Mouse (Mus musculus): Measurements from ENCODE around the gene Gm10073. TPM values are rescaled to one million over a fixed set of nuclear protein-coding genes. Genes with fewer than 3 reads are reported as not detected.
A peak's percentile ranks its signal among the peaks of the same experiment; 100 is the strongest.
"Not testable (repeated sequence)": the region's sequence is repeated elsewhere in the genome, so short reads cannot be mapped to it uniquely, and the experiment has no call there.

Gene Gm10073
- polyA plus RNA-seq, 1 experiment, result 21.2 TPM

DNA sequence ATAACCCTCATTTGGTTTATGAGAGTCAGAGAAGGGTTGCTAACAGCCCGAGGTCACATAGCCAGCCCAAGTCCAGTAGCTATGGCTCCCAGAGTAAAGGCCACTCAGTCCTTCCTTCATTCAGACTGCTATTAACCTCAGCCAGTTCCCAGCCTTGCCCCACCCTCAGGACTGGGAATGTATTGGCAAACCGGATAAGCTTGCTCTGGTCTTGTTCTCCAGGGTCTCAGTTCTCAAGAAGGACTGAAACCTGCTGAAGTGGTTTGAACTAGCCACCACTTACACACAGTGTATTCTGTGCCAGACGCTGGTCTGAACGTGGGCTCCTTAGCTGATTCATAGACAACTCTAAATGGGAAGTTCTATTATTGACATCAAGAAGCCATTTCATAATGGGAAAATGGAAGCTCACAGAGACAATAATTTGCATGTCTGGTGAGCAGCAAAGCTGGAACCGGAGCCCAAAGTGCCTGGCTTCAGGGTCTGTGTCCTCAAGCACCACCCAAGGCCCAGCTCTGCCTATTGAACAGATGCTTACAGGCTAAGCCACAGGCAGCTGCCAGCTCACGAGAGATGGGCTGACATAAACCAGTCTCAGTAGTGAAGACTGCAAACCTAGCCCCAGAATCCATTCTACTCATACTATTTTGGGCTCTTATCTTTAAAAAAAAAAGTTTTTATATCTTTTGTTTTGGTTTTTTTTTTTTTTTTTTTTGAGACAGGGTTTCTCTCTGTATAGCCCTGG, 8.3 kb upstream of the Gm10073 start:
- peaks cover 4% of the 10 kb centered on the region; the same call in 1 of the 2 replicates for H3K4me1 ChIP-seq (ENCODE audit: control insufficient read depth, insufficient read depth, low read length)
- H3K4me3 ChIP-seq (ENCODE audit: insufficient read depth, low read length), result no peak overlapping the region
- TF ChIP-seq POLR2A (IDR thresholded peaks at IDR 0.05; ENCODE audit: low read depth, low read length) (no peak), CTCF (IDR thresholded peaks at IDR 0.05; ENCODE audit: borderline replicate concordance, insufficient read depth, low read length) (no peak)
- H3K27ac ChIP-seq (ENCODE audit: insufficient read depth, low read length), result no peak overlapping the region

DNA sequence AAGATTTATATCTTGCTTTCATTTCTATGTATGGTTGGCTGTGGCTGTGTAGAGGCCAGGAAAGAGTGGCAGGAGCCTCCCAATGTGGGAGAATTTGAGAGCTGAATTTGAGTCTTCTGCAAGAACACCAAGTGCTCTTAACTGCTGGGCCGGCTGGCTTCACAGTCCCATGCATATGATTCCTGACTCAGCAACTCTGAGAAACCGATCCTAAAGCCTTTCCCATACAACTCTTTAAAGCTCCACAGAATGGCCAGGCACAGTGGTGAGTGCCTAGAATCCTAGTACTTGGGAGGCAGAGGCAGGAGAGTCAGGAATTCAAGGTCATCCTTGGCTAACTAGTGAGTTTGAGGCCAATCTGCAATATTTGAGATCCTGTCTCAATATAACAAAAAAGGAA, 6.2 kb upstream of the Gm10073 start:
- H3K4me3 ChIP-seq (ENCODE audit: insufficient read depth, low read length), result no peak overlapping the region
- no peak overlapping the region for H3K27ac ChIP-seq (ENCODE audit: insufficient read depth, low read length)
- H3K4me1 ChIP-seq (ENCODE audit: control insufficient read depth, insufficient read depth, low read length), result peaks cover 4% of the 10 kb centered on the region; the same call in 1 of the 2 replicates
- no peak for TF ChIP-seq POLR2A (IDR thresholded peaks at IDR 0.05; ENCODE audit: low read depth, low read length)
- no peak for TF ChIP-seq CTCF (IDR thresholded peaks at IDR 0.05; ENCODE audit: borderline replicate concordance, insufficient read depth, low read length)

DNA sequence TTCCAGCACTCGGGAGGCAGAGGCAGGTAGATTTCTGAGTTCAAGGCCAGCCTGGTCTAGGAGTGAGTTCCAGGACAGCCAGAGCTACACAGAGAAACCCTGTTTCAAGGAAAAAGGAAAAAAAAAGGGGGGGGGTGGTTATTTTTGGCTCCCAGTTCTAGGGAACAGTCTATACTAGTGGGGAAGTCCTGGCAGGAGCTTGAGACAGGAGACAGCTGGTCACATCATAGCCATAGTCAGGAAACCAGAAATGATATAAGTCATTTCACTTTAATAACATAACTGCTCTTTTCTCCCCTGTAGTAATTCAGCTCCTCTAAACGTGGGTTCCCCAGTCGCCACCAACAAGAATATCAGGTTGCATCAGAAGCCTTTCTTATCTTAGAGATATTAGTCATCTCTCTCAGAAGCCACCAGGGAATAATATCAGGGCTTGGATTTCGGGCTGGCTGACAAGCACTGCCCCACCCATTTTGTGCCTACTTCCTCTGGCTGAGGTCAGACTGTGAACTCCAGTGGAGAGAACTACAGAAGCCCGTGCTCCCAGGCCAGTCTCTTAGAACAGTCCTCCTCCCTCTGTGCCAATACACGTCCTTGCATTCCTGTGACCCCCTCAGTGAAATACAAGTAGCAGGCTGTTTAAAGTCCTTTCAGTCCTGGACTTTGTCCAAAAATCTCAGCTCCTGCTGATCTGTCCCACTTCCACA, 3.7 kb upstream of the Gm10073 start:
- TF ChIP-seq CTCF (IDR thresholded peaks at IDR 0.05; ENCODE audit: borderline replicate concordance, insufficient read depth, low read length) (no peak), POLR2A (IDR thresholded peaks at IDR 0.05; ENCODE audit: low read depth, low read length) (no peak)
- Histone ChIP-seq H3K4me3 (ENCODE audit: insufficient read depth, low read length) (no peak overlapping the region), H3K4me1 (ENCODE audit: control insufficient read depth, insufficient read depth, low read length) (peaks cover 4% of the 10 kb centered on the region; the same call in 1 of the 2 replicates), H3K27ac (ENCODE audit: insufficient read depth, low read length) (peak overlapping the region; percentile 39)

DNA sequence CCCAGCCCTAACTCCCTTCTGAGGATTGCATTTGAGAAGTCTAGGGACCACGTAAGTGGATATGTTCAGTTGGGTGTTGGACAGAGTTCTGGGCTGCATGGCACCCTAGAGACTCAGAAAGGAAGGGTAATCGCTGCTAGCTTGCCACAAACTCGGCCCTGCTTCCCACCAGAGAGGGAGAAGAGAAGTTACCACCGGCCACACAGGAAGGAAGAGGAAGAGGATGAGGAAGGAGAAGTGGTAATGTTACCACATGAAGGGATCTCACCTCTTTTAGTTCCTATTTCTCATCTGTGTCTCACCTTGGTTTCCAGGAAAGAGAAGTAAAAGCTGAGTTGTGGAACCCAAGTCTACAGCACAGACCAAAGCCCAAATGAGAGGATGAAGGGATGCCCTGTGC, 1.0 kb upstream of the Gm10073 start:
- Histone ChIP-seq H3K4me3 (ENCODE audit: insufficient read depth, low read length) (no peak overlapping the region), H3K27ac (ENCODE audit: insufficient read depth, low read length) (no peak overlapping the region), H3K4me1 (ENCODE audit: control insufficient read depth, insufficient read depth, low read length) (peaks cover 4% of the 10 kb centered on the region; the same call in 1 of the 2 replicates)
- TF ChIP-seq POLR2A (IDR thresholded peaks at IDR 0.05; ENCODE audit: low read depth, low read length), result no peak

DNA sequence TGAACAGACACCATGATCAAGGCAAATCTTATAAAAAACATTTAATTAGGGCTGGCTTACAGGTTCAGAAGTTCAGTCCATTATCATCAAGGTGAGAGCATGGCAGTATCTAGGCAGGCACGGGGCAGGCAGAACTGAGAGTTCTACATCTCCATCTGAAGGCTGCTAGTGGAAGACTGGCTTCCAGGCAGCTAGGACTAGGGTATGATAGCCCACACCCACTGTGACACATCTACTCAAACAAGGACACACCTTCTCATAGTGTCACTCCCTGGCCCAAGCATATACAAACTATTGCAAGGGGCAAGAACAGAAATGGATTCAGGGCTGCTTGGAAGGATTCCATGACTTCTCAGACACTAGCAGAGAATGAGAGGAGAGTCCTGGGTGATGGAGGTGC, 1.1 kb downstream of the Gm10073 start:
- H3K4me3 ChIP-seq (ENCODE audit: insufficient read depth, low read length); H3K27ac ChIP-seq (ENCODE audit: insufficient read depth, low read length); H3K4me1 ChIP-seq (ENCODE audit: control insufficient read depth, insufficient read depth, low read length): not testable (repeated sequence)

DNA sequence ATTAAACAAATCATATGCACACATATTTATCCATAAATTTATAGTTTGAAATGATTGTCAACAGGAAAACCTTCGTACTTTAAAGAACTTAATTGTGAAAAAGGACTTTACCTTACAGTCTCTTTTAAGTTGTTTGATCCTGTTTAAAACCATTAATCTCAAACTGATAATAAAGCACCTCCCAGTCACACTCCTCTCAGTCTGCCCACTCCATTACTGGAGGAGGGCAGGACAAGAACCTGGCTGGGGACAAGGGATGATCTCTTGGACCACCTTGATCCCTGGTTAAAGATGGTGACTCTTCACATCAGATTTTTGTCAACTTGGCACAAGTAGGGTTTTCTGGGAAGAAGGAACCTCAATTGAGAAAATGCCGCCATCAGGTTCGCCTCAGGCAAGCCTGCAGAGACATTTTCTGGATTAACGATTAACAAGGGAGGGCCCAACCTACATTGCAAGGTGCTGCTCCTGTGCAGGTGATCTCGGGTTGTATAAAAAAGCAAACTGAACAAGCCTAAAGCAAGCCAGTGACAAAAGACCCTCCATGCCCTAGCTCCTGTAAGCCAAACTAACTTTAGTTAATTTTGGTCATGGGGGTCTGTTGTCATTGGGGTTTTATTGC, 1.6 kb downstream of the Gm10073 start:
- H3K27ac ChIP-seq (ENCODE audit: insufficient read depth, low read length), result no peak overlapping the region
- H3K4me1 ChIP-seq (ENCODE audit: control insufficient read depth, insufficient read depth, low read length), result no peaks in the 10 kb centered on the region
- no peak overlapping the region for H3K4me3 ChIP-seq (ENCODE audit: insufficient read depth, low read length)
- TF ChIP-seq CTCF (IDR thresholded peaks at IDR 0.05; ENCODE audit: borderline replicate concordance, insufficient read depth, low read length) (no peak), POLR2A (IDR thresholded peaks at IDR 0.05; ENCODE audit: low read depth, low read length) (no peak)

DNA sequence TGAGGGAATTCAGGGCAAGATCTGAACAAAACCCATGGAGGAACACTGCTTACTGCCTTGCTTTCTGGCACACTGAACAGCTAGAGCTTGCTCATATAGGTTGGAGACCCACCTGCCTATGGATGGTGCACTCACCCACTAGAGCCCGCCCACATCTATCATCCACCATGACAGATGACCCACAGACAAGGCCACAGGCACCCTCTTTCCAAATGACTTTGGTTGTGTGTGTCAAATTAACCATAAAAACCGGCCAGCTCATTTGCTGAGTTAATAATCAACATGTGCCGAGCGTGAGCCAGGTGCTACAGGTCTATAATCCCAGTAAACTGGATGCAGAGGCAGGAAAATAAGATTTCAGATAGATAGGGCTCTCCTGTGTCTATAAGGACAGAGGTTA, 2.9 kb downstream of the Gm10073 start:
- Histone ChIP-seq H3K27ac (ENCODE audit: insufficient read depth, low read length) (no peak overlapping the region), H3K4me3 (ENCODE audit: insufficient read depth, low read length) (no peak overlapping the region), H3K4me1 (ENCODE audit: control insufficient read depth, insufficient read depth, low read length) (no peaks in the 10 kb centered on the region)
- no peak for TF ChIP-seq CTCF (IDR thresholded peaks at IDR 0.05; ENCODE audit: borderline replicate concordance, insufficient read depth, low read length)

DNA sequence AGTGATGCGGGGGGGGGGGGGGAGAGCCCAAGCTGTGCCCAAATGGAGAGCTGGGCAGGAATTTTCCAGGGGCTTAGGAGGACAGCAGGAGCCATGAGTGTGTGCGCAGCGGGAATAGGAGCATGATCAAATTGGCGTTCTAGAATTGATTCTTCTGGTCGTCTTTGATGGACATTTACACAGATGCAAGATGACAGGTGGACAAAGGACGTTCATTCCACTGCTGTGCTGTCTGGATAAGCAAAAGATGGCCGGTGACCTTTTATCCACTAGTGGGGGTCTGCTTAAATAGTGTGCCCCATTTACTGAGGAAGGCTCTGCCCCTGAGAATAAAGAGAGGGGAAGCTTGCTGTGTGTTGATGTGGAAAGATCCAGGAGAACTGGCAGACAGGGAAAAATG, 4.3 kb downstream of the Gm10073 start:
- Histone ChIP-seq H3K4me3 (ENCODE audit: insufficient read depth, low read length) (no peak overlapping the region), H3K27ac (ENCODE audit: insufficient read depth, low read length) (no peak overlapping the region), H3K4me1 (ENCODE audit: control insufficient read depth, insufficient read depth, low read length) (no peaks in the 10 kb centered on the region)
- no peak for TF ChIP-seq CTCF (IDR thresholded peaks at IDR 0.05; ENCODE audit: borderline replicate concordance, insufficient read depth, low read length)
- no peak for TF ChIP-seq POLR2A (IDR thresholded peaks at IDR 0.05; ENCODE audit: low read depth, low read length)

DNA sequence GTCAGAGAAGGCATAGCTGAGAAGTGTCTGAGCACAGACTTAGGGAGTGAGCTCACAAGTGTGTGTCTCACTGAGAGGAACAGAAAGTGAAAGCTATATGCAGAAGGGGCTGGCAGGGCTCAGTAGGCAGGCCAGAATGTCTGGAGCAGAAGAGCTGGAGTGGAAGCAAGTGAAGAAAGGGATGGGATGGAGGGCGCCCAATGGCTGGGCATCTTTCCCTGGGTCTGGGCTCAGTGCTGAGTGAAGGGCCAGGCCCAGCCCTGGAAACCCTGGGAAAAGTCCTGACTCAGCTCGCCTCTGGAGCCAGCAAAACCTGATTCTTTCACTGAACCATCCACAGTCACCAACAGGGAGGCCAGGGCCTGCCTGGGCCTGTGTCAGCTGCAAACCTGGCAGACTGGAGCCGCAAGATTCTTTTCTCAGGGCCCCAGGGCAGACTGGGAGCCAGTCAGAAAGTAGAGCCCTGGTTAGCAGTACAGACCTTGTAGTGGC, 9.5 kb downstream of the Gm10073 start:
- TF ChIP-seq POLR2A (IDR thresholded peaks at IDR 0.05; ENCODE audit: low read depth, low read length) (no peak), CTCF (IDR thresholded peaks at IDR 0.05; ENCODE audit: borderline replicate concordance, insufficient read depth, low read length) (no peak)
- Histone ChIP-seq H3K27ac (ENCODE audit: insufficient read depth, low read length) (peak overlapping the region; percentile 30; the same call in 1 of the 2 replicates), H3K4me1 (ENCODE audit: control insufficient read depth, insufficient read depth, low read length) (no peaks in the 10 kb centered on the region), H3K4me3 (ENCODE audit: insufficient read depth, low read length) (no peak overlapping the region)

Measured in embryonic fibroblast, embryonic 13.5 days (primary cell).